Mouse (Mus musculus) spleen, adult 2 months (tissue): Measurements from ENCODE around the gene Bank1.

Source experiments
- CTCF ChIP-seq: fragments of 200-500 bp; IDR thresholded peaks from 2 replicates; pipeline ENCODE4 v1.5.1; 2011; ENCODE audit warnings: mild to moderate bottlenecking, inconsistent platforms; ENCODE audit not compliant: insufficient read depth, insufficient read length, insufficient replicate concordance; ENCODE audit errors: extremely low read depth
- POLR2A ChIP-seq: fragments of 200-500 bp; IDR thresholded peaks from 2 replicates; pipeline ENCODE4 v1.6.1; 2011; ENCODE audit warnings: low read depth, low read length, inconsistent platforms

- no peak for TF ChIP-seq CTCF
- no peak for TF ChIP-seq POLR2A
Observed at GRCm38 (mm10) chr3:136050635-136051034, 275.2 kb downstream of the Bank1 start.
